Mouse (Mus musculus): ENCODE measurements around the gene Gas2l1.

DNA sequence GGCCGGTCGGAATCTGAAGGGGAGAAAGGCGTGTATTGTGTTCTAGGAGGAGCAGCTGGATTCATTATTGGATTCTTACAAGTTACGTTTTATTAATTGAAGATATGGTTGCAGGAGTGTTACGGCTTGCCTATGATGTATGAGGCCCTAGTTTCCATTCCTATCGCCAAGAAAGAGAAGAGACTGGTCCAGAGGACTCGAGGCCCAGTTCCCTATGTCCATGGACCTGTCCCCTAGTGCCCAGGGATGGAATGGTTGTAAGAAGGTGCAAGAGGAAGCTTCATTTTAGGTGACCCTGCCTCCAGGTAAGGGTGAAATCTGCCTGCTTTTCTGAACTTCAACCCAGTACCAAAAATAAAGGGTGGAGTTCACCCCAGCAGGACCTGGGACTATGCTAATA is 35.2 kb upstream of the Gas2l1 start:
- TF ChIP-seq CTCF (IDR thresholded peaks at IDR 0.05; ENCODE audit: control insufficient read depth, insufficient read depth, low read length) (no peak), POLR2A (IDR thresholded peaks at IDR 0.05; ENCODE audit: borderline replicate concordance, control insufficient read depth, low read depth, low read length) (no peak)
